Mouse (Mus musculus) liver, adult 2 months (tissue): Measurements from ENCODE around the gene Arl16. TPM values are rescaled to one million over a fixed set of nuclear protein-coding genes. Genes with fewer than 3 reads are reported as not detected.

Experiments used
- DNase-seq: peaks from one replicate; pipeline ENCODE4 v3.0.0-alpha.2; 2011; ENCODE audit warnings: low read depth, low spot score; ENCODE audit errors: extremely low read depth
- H3K27ac ChIP-seq: fragments of 200-500 bp; replicated peaks from 2 replicates; pipeline ENCODE4 v1.5.1; 2012; ENCODE audit warnings: low read depth, mild to moderate bottlenecking, control low read depth, inconsistent platforms, low read length; ENCODE audit not compliant: insufficient read depth
- H3K27me3 ChIP-seq: fragments of 200-500 bp; 2 replicates; pipeline ENCODE4 v1.6.1; 2012; ENCODE audit warnings: mild to moderate bottlenecking, moderate library complexity, low read length, inconsistent platforms; ENCODE audit not compliant: control insufficient read depth, insufficient read depth
- H3K36me3 ChIP-seq: fragments of 200-500 bp; 2 replicates; pipeline ENCODE4 v1.6.1; 2012; ENCODE audit warnings: low read length, inconsistent platforms; ENCODE audit not compliant: control insufficient read depth, insufficient read depth
- H3K4me1 ChIP-seq: fragments of 200-500 bp; 2 replicates; pipeline ENCODE4 v1.6.1; 2011; ENCODE audit warnings: low read length; ENCODE audit not compliant: control insufficient read depth, insufficient read depth
- H3K4me3 ChIP-seq: fragments of 200-500 bp; 2 replicates; pipeline ENCODE4 v1.5.1; 2011; ENCODE audit warnings: low read depth, mild to moderate bottlenecking, control low read depth, low read length, moderate library complexity; ENCODE audit not compliant: insufficient read depth
- H3K79me2 ChIP-seq: fragments of 200-500 bp; 2 replicates; pipeline ENCODE4 v1.6.1; 2012; ENCODE audit warnings: inconsistent platforms, mild to moderate bottlenecking, low read length, moderate library complexity; ENCODE audit not compliant: control insufficient read depth, insufficient read depth
- H3K9ac ChIP-seq: fragments of 200-500 bp; 2 replicates; pipeline ENCODE4 v1.6.1; 2012; ENCODE audit warnings: low read depth, mild to moderate bottlenecking, control low read depth, inconsistent platforms, low read length
- CTCF ChIP-seq: fragments of 200-500 bp; IDR thresholded peaks from 2 replicates; pipeline ENCODE4 v1.5.1; 2011; ENCODE audit warnings: low read depth, low read length, control low read depth
- POLR2A ChIP-seq: fragments of 200-500 bp; IDR thresholded peaks from 2 replicates; pipeline ENCODE4 v1.6.1; 2011; ENCODE audit warnings: low read length, control low read depth; ENCODE audit not compliant: insufficient read depth; ENCODE audit errors: extremely low read depth
- WGBS: fragments of 180-500 bp; shearing (Covaris S2); methylation state at CpG from one replicate; pipeline ENCODE4 v1.1.7; 2018; 5-methylcytosine and 5-hydroxymethylcytosine counted together
- polyA plus RNA-seq: library from polyadenylated mRNA; depleted of rRNA; stranded (reverse); fragments of >200 nt; gene quantifications from 2 replicates; pipeline ENCODE4 v1.2.3, GENCODE M21; 2012
- total RNA-seq: library from RNA; depleted of rRNA; stranded (reverse); fragments of >200 nt; gene quantifications from 2 replicates; pipeline ENCODE4 v1.2.3, GENCODE M21; 2014

Gene Arl16
- total and polyA plus RNA-seq, 2 experiments, result 9.6 to 12.2 TPM

DNA sequence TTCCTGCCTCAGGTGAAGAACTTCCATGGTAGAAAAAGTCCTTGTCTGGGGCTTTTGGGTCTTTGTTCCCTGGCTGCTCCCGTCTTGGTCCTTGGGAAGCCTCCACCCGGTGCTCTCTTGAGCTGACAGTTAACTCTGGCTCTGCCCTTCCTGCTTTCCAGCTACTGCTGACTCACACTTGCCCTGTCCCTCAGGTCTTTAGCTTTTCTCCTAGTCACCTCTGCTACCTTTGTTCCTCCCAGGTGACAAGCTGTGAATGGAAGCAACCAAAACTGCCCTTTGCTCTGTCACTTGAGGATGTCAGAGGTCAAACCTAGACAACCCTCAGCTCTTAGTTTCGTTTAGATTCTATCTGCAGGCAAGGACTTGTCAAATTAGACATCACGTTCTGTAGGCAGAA, 42.5 kb upstream of the Arl16 start:
- Histone ChIP-seq H3K27ac (peak overlapping the region; percentile 75), H3K4me3 (no peak overlapping the region), H3K4me1 (peaks cover 25% of the 10 kb centered on the region), H3K79me2 (no peaks in the 10 kb centered on the region), H3K27me3 (no peaks in the 10 kb centered on the region), H3K36me3 (no peaks in the 10 kb centered on the region), H3K9ac (peak overlapping the region; percentile 70)
- WGBS, result 11% methylated on average over 4 of the region's 4 CpGs
- peak; percentile 96 for DNase-seq
- TF ChIP-seq CTCF (no peak), POLR2A (no peak)

DNA sequence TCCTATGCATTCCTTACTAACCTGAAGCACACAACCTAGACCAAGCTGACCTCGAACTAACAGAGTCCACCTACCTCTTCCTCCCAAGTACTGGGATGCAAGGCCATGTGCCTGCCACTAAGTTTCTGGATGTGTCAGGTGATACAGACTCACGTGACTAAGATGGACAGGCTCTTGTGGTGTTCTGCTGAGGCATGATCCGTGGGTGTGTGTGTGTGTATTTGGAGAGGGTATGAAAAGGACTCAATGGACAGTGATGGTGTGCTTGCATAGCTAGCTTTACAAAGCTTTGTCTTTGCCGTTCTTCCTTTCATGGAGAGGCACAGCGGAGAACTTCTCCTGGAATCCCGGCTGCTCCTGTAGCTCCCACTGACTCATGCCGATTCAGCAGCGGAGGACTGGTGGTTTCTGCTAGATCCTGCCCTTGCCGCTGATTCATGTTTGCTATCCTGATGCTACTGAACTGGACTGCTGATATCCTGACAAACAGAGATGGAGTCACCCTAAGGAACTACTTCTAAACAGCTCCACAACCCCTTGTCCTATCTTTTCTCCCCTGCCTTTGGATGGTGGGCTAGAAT, 41.0 kb upstream of the Arl16 start:
- Histone ChIP-seq H3K4me3 (no peak overlapping the region), H3K36me3 (no peaks in the 10 kb centered on the region), H3K4me1 (peaks cover 25% of the 10 kb centered on the region), H3K79me2 (no peaks in the 10 kb centered on the region), H3K27ac (no peak overlapping the region), H3K9ac (no peak overlapping the region), H3K27me3 (no peaks in the 10 kb centered on the region)
- 72% methylated on average over 9 of the region's 9 CpGs for WGBS
- no peak for DNase-seq
- TF ChIP-seq POLR2A, result no peak
- no peak for TF ChIP-seq CTCF

DNA sequence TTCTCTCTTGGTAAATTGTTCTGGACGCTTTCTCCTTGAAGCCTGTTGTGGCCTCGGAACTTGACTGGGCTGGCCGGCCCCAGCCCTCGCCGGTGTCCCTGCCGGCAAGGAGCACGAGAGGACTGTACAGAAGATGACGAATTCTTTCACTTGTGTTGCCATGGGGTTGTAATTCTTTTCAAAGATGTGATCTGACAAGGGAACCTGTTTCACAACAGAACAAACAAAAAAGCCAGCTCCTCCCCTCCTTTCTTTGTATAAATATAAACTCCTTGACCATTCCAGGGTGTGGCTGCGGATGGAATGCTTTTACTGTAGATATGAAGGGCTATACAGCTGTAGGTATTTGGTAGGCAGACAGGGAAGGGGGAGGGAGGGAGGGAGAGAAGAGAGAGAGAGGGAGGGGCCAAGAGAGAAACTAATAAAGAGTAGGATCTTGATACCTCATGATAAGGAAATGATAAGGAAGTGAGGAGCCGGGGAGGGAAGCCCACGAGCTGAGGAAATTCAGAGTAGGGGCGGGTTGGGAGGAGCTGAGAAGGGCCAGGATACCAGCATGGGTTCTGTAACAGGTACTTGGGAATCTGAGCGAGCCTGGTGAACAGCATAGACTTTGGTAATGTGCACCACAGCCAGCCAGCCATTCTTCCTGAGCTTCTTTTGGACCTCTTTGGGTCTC, 40.3 kb upstream of the Arl16 start:
- 61% methylated on average over 13 of the region's 13 CpGs for WGBS
- H3K79me2 ChIP-seq, result no peaks in the 10 kb centered on the region
- no peaks in the 10 kb centered on the region for H3K27me3 ChIP-seq
- peaks cover 25% of the 10 kb centered on the region for H3K4me1 ChIP-seq
- H3K9ac ChIP-seq, result no peak overlapping the region; the same call in 1 of the 2 replicates
- peak; percentile 67 for DNase-seq
- H3K4me3 ChIP-seq, result no peak overlapping the region
- H3K36me3 ChIP-seq, result no peaks in the 10 kb centered on the region
- no peak overlapping the region; the same call in 1 of the 2 replicates for H3K27ac ChIP-seq
- TF ChIP-seq POLR2A (no peak), CTCF (no peak)

DNA sequence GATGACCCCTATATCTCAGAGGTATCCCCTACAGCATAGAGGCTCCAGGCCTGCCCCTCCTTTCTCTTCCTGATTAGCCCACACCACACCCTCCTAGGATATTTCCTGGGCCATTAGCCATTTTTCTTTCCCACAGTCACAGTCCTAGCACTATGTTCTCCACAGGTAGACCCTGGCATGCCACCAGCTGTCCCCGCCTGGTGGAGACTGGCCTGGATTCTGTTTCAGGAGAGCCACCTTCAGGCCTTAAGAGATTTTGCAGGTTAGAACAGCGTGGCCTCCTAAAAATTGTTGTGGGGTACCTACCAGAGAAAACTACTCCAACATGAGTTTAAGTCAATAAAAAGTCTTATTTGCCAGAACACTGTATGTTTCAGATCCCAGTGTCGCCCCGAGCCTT, 39.5 kb upstream of the Arl16 start:
- Histone ChIP-seq H3K4me1 (peaks cover 25% of the 10 kb centered on the region), H3K9ac (peak overlapping the region; percentile 36; the same call in 1 of the 2 replicates), H3K4me3 (no peak overlapping the region), H3K79me2 (no peaks in the 10 kb centered on the region), H3K36me3 (no peaks in the 10 kb centered on the region), H3K27me3 (no peaks in the 10 kb centered on the region), H3K27ac (peak overlapping the region; percentile 63)
- TF ChIP-seq CTCF (peak; percentile 80), POLR2A (no peak)
- 46% methylated on average over 4 of the region's 4 CpGs for WGBS
- peak; percentile 77 for DNase-seq

- DNase-seq, result peak; percentile 95
- Histone ChIP-seq H3K4me3 (no peak overlapping the region), H3K79me2 (no peaks in the 10 kb centered on the region), H3K27me3 (no peaks in the 10 kb centered on the region), H3K4me1 (peaks cover 30% of the 10 kb centered on the region), H3K9ac (no peak overlapping the region; the same call in 1 of the 2 replicates), H3K36me3 (no peaks in the 10 kb centered on the region), H3K27ac (peak overlapping the region; percentile 63)
- WGBS, result 24% methylated on average over 3 of the region's 3 CpGs
- no peak for TF ChIP-seq POLR2A
- no peak for TF ChIP-seq CTCF
Measured at GRCm38 (mm10) chr11:120505661-120506060, 38.3 kb upstream of the Arl16 start.

GRCm38 (mm10) chr11:120501701-120502100, 34.3 kb upstream of the Arl16 start:
- DNase-seq, result no peak
- no peak overlapping the region for H3K27ac ChIP-seq
- no peak overlapping the region for H3K4me3 ChIP-seq
- no peak overlapping the region for H3K9ac ChIP-seq
- WGBS, result 78% methylated on average over 4 of the region's 4 CpGs
- no peak for TF ChIP-seq CTCF
- H3K79me2 ChIP-seq, result no peaks in the 10 kb centered on the region
- H3K36me3 ChIP-seq, result peaks cover 4% of the 10 kb centered on the region; the same call in 1 of the 2 replicates
- peaks cover 31% of the 10 kb centered on the region for H3K4me1 ChIP-seq
- no peaks in the 10 kb centered on the region for H3K27me3 ChIP-seq
